In the genomic region with DNA sequence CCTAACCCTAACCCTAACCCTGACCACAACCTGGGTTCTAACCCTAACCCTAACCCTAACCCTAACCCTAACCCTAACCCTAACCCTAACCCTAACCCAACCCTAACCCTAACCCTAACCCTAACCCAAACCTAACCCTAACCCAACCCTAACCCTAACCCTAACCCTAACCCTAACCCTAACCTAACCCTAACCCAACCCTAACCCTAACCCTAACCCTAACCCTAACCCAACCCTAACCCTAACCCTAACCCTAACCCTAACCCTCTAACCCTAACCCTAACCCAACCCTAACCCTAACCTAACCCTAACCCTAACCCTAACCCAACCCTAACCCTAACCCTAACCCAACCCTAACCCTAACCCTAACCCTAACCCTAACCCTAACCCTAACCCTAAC, we compare ENCODE assay signal across 8 mouse cellular contexts. TPM values are rescaled to one million over a fixed set of nuclear protein-coding genes. Genes with fewer than 3 reads are reported as not detected.
DNase-seq lines count a peak whose midpoint lies in the region; ATAC-seq and TF ChIP-seq lines count a peak whose summit lies in the region.
"Not testable (repeated sequence)": the region's sequence is repeated elsewhere in the genome, so short reads cannot be mapped to it uniquely, and the experiment has no call there.

No protein-coding gene starts in this region.

- not testable (repeated sequence) for H3K4me2 ChIP-seq in embryonic facial prominence, embryonic 11.5 days (ENCODE audit: low read depth, low read length); forebrain, embryonic 14.5 days (ENCODE audit: low read length); hindbrain, embryonic 12.5 days (replicated peaks); limb, embryonic 13.5 days (replicated peaks); lung, embryonic 14.5 days; midbrain, embryonic 13.5 days (replicated peaks); neural tube, embryonic 15.5 days

- not testable (repeated sequence) for H3K4me3 ChIP-seq in embryonic facial prominence, embryonic 11.5 days (ENCODE audit: low read depth, low read length); forebrain, embryonic 14.5 days (ENCODE audit: low read depth, low read length); hindbrain, embryonic 12.5 days; limb, embryonic 13.5 days; lung, embryonic 14.5 days (ENCODE audit: low read depth, low read length); midbrain, embryonic 13.5 days (replicated peaks); neural tube, embryonic 15.5 days (replicated peaks)

- TF ChIP-seq CTCF in lung, embryonic 14.5 days (IDR thresholded peaks at IDR 0.05; ENCODE audit: low read depth): not testable (repeated sequence)

- H3K9me3 ChIP-seq in embryonic facial prominence, embryonic 11.5 days (replicated peaks; ENCODE audit: control insufficient read depth, low read length); forebrain, embryonic 14.5 days (replicated peaks; ENCODE audit: control insufficient read depth, low read length); hindbrain, embryonic 12.5 days (replicated peaks); limb, embryonic 13.5 days; lung, embryonic 14.5 days (ENCODE audit: low read depth, low read length); midbrain, embryonic 13.5 days; neural tube, embryonic 15.5 days (replicated peaks): not testable (repeated sequence)

- not testable (repeated sequence) for H3K9ac ChIP-seq in embryonic facial prominence, embryonic 11.5 days (replicated peaks; ENCODE audit: low read length); forebrain, embryonic 14.5 days (ENCODE audit: low read length); hindbrain, embryonic 12.5 days; limb, embryonic 13.5 days; lung, embryonic 14.5 days; midbrain, embryonic 13.5 days (replicated peaks); neural tube, embryonic 15.5 days (replicated peaks)

- peak; percentile 73 for ATAC-seq in embryonic facial prominence, embryonic 11.5 days (replicated peaks; ENCODE audit: insufficient number of reproducible peaks, low FRiP score, low TSS enrichment, low read depth)
- peak; percentile 20; the same call in 1 of the 2 replicates for ATAC-seq in forebrain, embryonic 14.5 days
- ATAC-seq in hindbrain, embryonic 12.5 days (ENCODE audit: low FRiP score): peak; percentile 63
- ATAC-seq in limb, embryonic 13.5 days (ENCODE audit: low FRiP score, low read depth): peak; percentile 59; the same call in 1 of the 2 replicates
- peak; percentile 28; the same call in 1 of the 2 replicates for ATAC-seq in lung, embryonic 14.5 days (ENCODE audit: insufficient read depth)
- peak; percentile 45; the same call in 1 of the 2 replicates for ATAC-seq in midbrain, embryonic 13.5 days
- ATAC-seq in neural tube, embryonic 15.5 days (ENCODE audit: low FRiP score): peak; percentile 43; the same call in 1 of the 2 replicates

- not testable (repeated sequence) for H3K4me1 ChIP-seq in embryonic facial prominence, embryonic 11.5 days (ENCODE audit: control insufficient read depth, insufficient read depth, low read length); forebrain, embryonic 14.5 days (ENCODE audit: control insufficient read depth, insufficient read depth, low read length); hindbrain, embryonic 12.5 days; limb, embryonic 13.5 days; lung, embryonic 14.5 days (ENCODE audit: insufficient read depth); midbrain, embryonic 13.5 days (replicated peaks); neural tube, embryonic 15.5 days

- H3K36me3 ChIP-seq in embryonic facial prominence, embryonic 11.5 days (replicated peaks; ENCODE audit: control insufficient read depth, insufficient read depth, low read depth, low read length); forebrain, embryonic 14.5 days (ENCODE audit: control insufficient read depth, insufficient read depth, low read length); hindbrain, embryonic 12.5 days; limb, embryonic 13.5 days; lung, embryonic 14.5 days (ENCODE audit: insufficient read depth); midbrain, embryonic 13.5 days; neural tube, embryonic 15.5 days: not testable (repeated sequence)

- peak; percentile 58 for DNase-seq in ES-CJ7 (ENCODE audit: low read depth, low spot score)
- DNase-seq in embryonic facial prominence, embryonic 11.5 days (ENCODE audit: low spot score); forebrain, embryonic 14.5 days (ENCODE audit: low spot score); lung, embryonic 14.5 days: not testable (repeated sequence)

- H3K27ac ChIP-seq in embryonic facial prominence, embryonic 11.5 days (replicated peaks; ENCODE audit: low read depth, low read length); forebrain, embryonic 14.5 days (ENCODE audit: low read depth, low read length); hindbrain, embryonic 12.5 days; limb, embryonic 13.5 days; lung, embryonic 14.5 days (ENCODE audit: low read depth); midbrain, embryonic 13.5 days; neural tube, embryonic 15.5 days (replicated peaks): not testable (repeated sequence)

- not testable (repeated sequence) for H3K27me3 ChIP-seq in embryonic facial prominence, embryonic 11.5 days (ENCODE audit: control insufficient read depth, insufficient read depth, low read length); forebrain, embryonic 14.5 days (replicated peaks; ENCODE audit: control insufficient read depth, insufficient read depth, low read length); hindbrain, embryonic 12.5 days; limb, embryonic 13.5 days; lung, embryonic 14.5 days (ENCODE audit: insufficient read depth, low read length); midbrain, embryonic 13.5 days; neural tube, embryonic 15.5 days (replicated peaks)

RNA-seq across cellular contexts. Expression of a gene that starts 21.1 kb away (rescaled TPM):
- polyA plus RNA-seq in embryonic facial prominence, embryonic 11.5 days (2014; fragmentation: Nextera tagmentation; extraction: Ambion mirVana): 14.4 and 15.8 TPM in 2 replicates
- polyA plus RNA-seq in forebrain, embryonic 14.5 days (2014; fragmentation: Nextera tagmentation; extraction: Ambion mirVana): 21.3 and 29.0 TPM in 2 replicates
- 28.3 and 30.9 TPM in 2 replicates for polyA plus RNA-seq in hindbrain, embryonic 12.5 days (2016; fragmentation: Nextera tagmentation; extraction: Ambion mirVana)
- 23.4 and 23.6 TPM in 2 replicates for polyA plus RNA-seq in limb, embryonic 13.5 days (2015; fragmentation: Nextera tagmentation; extraction: Ambion mirVana)
- polyA plus RNA-seq in lung, embryonic 14.5 days (2014; fragmentation: Nextera tagmentation; extraction: Ambion mirVana): 22.5 and 25.2 TPM in 2 replicates
- 42.1 and 42.2 TPM in 2 replicates for polyA plus RNA-seq in midbrain, embryonic 13.5 days (2015; fragmentation: Nextera tagmentation; extraction: Ambion mirVana)
- polyA plus RNA-seq in neural tube, embryonic 15.5 days (2015; fragmentation: Nextera tagmentation; extraction: Ambion mirVana): 34.3 and 38.9 TPM in 2 replicates

Comparison
In these comparisons a context has a peak if more than half of its experiments do, and no peak if none do; other contexts are left out.
1. ATAC-seq: peak in every context shown above with its lines; median percentile 73 in embryonic facial prominence, embryonic 11.5 days; 63 in hindbrain, embryonic 12.5 days; 59 in limb, embryonic 13.5 days; 45 in midbrain, embryonic 13.5 days; 43 in neural tube, embryonic 15.5 days; 28 in lung, embryonic 14.5 days; 20 in forebrain, embryonic 14.5 days.